In the genomic region with DNA sequence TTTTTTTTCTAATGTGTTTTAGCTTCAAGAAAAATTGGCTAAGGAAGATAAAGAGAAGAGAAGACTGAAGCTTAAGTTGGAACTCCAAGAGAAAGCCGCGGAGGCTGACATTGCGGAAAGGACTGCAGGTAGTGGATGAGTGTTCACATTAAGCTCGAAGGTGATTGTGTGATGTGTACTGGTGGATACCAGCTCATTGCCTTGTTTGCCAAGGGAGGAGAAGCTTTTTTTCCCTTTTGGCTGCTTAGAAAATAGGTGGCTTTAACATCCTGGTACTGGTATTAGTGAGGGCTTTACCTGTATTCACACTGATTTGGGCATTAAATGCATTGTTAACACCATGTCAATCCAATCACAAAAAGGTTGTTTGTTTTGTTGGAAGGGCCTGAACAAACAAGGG, we compare ENCODE assay signal across 23 mouse cellular contexts.
"Had no signal": no experiment of that assay in that cellular context is flagged by ENCODE, and none has a peak within 500 bp of the region (broad histone marks: within the 10 kb centered on the region; RNA-seq: fewer than 3 reads in every experiment).

No protein-coding gene starts in this region.

- H3K36me3 ChIP-seq: heart, embryonic 10.5 days; heart, embryonic 12.5 days; hindbrain, embryonic 13.5 days; hindbrain, embryonic 15.5 days; limb, embryonic 10.5 days; limb, embryonic 12.5 days; liver, embryonic 13.5 days had no signal

- H3K4me2 ChIP-seq: heart, embryonic 12.5 days; hindbrain, embryonic 13.5 days; hindbrain, embryonic 15.5 days; limb, embryonic 12.5 days; liver, embryonic 11.5 days; liver, embryonic 13.5 days had no signal

- H3K9ac ChIP-seq: heart, embryonic 12.5 days; hindbrain, embryonic 13.5 days; hindbrain, embryonic 15.5 days; limb, embryonic 12.5 days; liver, embryonic 13.5 days had no signal

- DNase-seq: gastrocnemius, adult 2 months; gastrocnemius, postnatal 14 days; gastrocnemius, postnatal 36 days; heart, adult 18-20 months; heart, postnatal 10 days; kidney, adult 18-20 months; kidney, adult 8-10 months; kidney, postnatal 10 days; kidney, postnatal 25 days; kidney, postnatal 4 days; liver; liver, embryonic 13.5 days had no signal

- H3K27ac ChIP-seq: gastrocnemius, adult 2 months; heart, embryonic 10.5 days; hindbrain, embryonic 13.5 days; hindbrain, embryonic 15.5 days; hindbrain, postnatal 0 days; layer of hippocampus, adult 2 months; left cerebral cortex, adult 2 months; limb, embryonic 10.5 days; limb, embryonic 12.5 days; liver, embryonic 13.5 days had no signal

- H3K4me1 ChIP-seq: heart, embryonic 10.5 days; heart, embryonic 12.5 days; hindbrain, embryonic 13.5 days; hindbrain, embryonic 15.5 days; limb, embryonic 10.5 days; limb, embryonic 12.5 days; liver, embryonic 13.5 days had no signal

- H3K4me3 ChIP-seq: gastrocnemius, adult 2 months; heart, embryonic 10.5 days; heart, embryonic 12.5 days; hindbrain, embryonic 13.5 days; hindbrain, embryonic 15.5 days; layer of hippocampus, adult 2 months; left cerebral cortex, adult 2 months; limb, embryonic 10.5 days; limb, embryonic 12.5 days; liver, embryonic 13.5 days had no signal

- H3K27me3 ChIP-seq: heart, embryonic 12.5 days; hindbrain, embryonic 13.5 days; hindbrain, embryonic 15.5 days; limb, embryonic 12.5 days; liver, embryonic 13.5 days had no signal

- ATAC-seq: hindbrain, postnatal 0 days; intestine, postnatal 0 days had no signal

- H3K9me3 ChIP-seq: heart, embryonic 10.5 days; heart, embryonic 12.5 days; hindbrain, embryonic 13.5 days; hindbrain, embryonic 15.5 days; limb, embryonic 10.5 days; limb, embryonic 12.5 days; liver, embryonic 13.5 days had no signal
